Mouse (Mus musculus) gastrocnemius, postnatal 14 days (tissue): Measurements from ENCODE around the gene Rint1. TPM values are rescaled to one million over a fixed set of nuclear protein-coding genes. Genes with fewer than 3 reads are reported as not detected.
A peak's percentile ranks its signal among the peaks of the same experiment; 100 is the strongest.

ENCODE experiments used
- DNase-seq: peaks from one replicate; pipeline ENCODE4 v3.0.0; 2021; ENCODE audit warnings: mixed read lengths
- intact Hi-C: fragments of 180-260 bp; cut with DNase I; formaldehyde crosslinking; loops from one replicate; pipeline ENCODE4 v1.15.1; 2025; ENCODE audit warnings: low total_unique reads
- total RNA-seq, 2 experiments: library from RNA; stranded (reverse); gene quantifications; 2 replicates each; pipeline ENCODE4 v1.2.3; 2021

The Rint1 gene
- total RNA-seq, 2 experiments from 2014 or later = 7.1 to 8.0 TPM

DNA sequence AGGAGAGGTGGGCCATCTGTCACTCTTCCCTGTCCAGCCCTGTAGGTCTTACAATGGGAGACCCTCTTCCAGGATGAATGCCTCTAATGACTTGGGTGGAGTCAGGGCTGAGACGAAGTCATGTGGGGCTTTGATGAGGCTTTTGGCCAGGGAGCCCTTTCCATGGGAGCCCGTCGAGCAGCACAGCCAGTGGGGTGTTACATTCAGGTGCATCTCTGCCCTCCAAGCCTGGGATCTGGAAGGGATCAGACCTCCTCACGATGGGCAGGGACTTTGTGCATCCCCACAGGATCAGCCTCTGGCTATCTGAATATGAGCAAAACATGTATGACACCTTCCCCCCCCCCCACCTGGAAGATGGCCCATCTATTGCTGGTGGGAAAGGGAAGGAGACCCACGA lies 72.4 kb downstream of the Rint1 start:
- intact Hi-C loops = loop anchor here (10.0 kb wide), 1 partner anchor 215 kb away; no protein-coding TSS in a partner anchor
- no peak for DNase-seq

- no peak for DNase-seq
- intact Hi-C loops = no loop called here
Measured at GRCm38 (mm10) chr5:23861721-23862120, 74.2 kb downstream of the Rint1 start.

- DNase-seq = peak; percentile 83
- intact Hi-C loops = no loop called here
Measured at GRCm38 (mm10) chr5:23862291-23862690, 74.8 kb downstream of the Rint1 start.

GRCm38 (mm10) chr5:23863166-23864053 lies 75.9 kb downstream of the Rint1 start:
- DNase-seq = no peak
- intact Hi-C loops = no loop called here

- intact Hi-C loops = no loop called here
Measured at GRCm38 (mm10) chr5:23864054-23864965, 76.8 kb downstream of the Rint1 start.

GRCm38 (mm10) chr5:23865941-23866340 lies 78.4 kb downstream of the Rint1 start:
- intact Hi-C loops = no loop called here
- no peak for DNase-seq

More at GRCm38 (mm10) chr5:23864054-23864965, 76.8 kb downstream of the Rint1 start:
- no peak for DNase-seq

Other genes with a start within 250 kb of the Rint1 start
- gene Srpk2, start 103.1 kb upstream of the Rint1 start, total RNA-seq = 10 to 100 TPM; 23.8 to 31.2 TPM
- gene Pus7, start 4.0 kb upstream of the Rint1 start, total RNA-seq = 10 to 100 TPM in 1 of 2 experiments, 1 to 10 TPM in 1; 8.8 to 13.0 TPM
- gene Tomm7, start 56.5 kb downstream of the Rint1 start, total RNA-seq = 10 to 100 TPM; 48.3 to 51.0 TPM
- gene Fam126a, start 243.0 kb downstream of the Rint1 start, total RNA-seq = 10 to 100 TPM in 1 of 2 experiments, 1 to 10 TPM in 1; 9.5 to 12.6 TPM